Mouse (Mus musculus): Measurements from ENCODE around the gene Kif24.

Kif24 gene

GRCm38 (mm10) chr4:41504325-41504724 is 39.6 kb upstream of the Kif24 start:
- Histone ChIP-seq H3K4me1 (replicated peaks; ENCODE audit: low read depth, low read length) (peaks cover 71% of the 10 kb centered on the region), H3K9me3 (ENCODE audit: low read length) (no peaks in the 10 kb centered on the region), H3K27me3 (ENCODE audit: insufficient read depth, low read length) (peaks cover 54% of the 10 kb centered on the region), H3K4me3 (replicated peaks; ENCODE audit: low read length) (no peak overlapping the region), H3K36me3 (ENCODE audit: insufficient read depth, low read length) (no peaks in the 10 kb centered on the region; the same call in 1 of the 2 replicates)
- peak; percentile 37 for TF ChIP-seq CTCF (conservative IDR thresholded peaks at IDR 0.05; ENCODE audit: low read length)
- no peak for TF ChIP-seq NANOG (IDR thresholded peaks at IDR 0.05; ENCODE audit: borderline replicate concordance, low read length)

DNA sequence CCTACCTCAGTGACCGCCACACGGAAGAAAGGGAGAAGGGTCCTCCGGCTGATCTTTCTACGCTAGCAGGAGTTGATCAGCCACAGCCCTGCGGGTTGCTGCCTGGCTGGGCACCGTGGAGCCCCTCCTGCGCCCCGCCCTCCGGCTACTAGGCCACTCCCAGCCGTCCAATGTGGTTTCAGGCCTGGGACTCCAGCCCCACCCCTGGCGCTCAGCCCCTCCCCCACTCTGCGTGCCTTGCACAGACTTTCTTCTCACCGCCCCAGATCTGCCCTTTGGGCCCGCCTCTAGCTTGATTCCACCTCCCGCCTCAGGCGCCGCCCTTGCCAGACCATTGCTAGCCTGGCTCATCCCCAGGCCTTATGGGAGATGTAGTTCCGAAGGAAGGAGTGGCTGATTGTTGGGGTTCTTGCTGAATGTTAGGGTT is 38.3 kb upstream of the Kif24 start, which contains the start of gene AI464131:
Gene AI464131, minus strand, starts transcription at position 91 of the 427 bp plus-strand sequence.
- Histone ChIP-seq H3K4me3 (replicated peaks; ENCODE audit: low read length) (peak within 1 kb of the TSS; percentile 84), H3K4me1 (replicated peaks; ENCODE audit: low read depth, low read length) (peaks cover 82% of the 10 kb centered on the region), H3K27me3 (ENCODE audit: insufficient read depth, low read length) (peaks cover 54% of the 10 kb centered on the region), H3K9me3 (ENCODE audit: low read length) (no peaks in the 10 kb centered on the region), H3K36me3 (ENCODE audit: insufficient read depth, low read length) (no peaks in the 10 kb centered on the region; the same call in none of the 2 replicates)
- TF ChIP-seq CTCF (conservative IDR thresholded peaks at IDR 0.05; ENCODE audit: low read length) (no peak), NANOG (IDR thresholded peaks at IDR 0.05; ENCODE audit: borderline replicate concordance, low read length) (no peak)

DNA sequence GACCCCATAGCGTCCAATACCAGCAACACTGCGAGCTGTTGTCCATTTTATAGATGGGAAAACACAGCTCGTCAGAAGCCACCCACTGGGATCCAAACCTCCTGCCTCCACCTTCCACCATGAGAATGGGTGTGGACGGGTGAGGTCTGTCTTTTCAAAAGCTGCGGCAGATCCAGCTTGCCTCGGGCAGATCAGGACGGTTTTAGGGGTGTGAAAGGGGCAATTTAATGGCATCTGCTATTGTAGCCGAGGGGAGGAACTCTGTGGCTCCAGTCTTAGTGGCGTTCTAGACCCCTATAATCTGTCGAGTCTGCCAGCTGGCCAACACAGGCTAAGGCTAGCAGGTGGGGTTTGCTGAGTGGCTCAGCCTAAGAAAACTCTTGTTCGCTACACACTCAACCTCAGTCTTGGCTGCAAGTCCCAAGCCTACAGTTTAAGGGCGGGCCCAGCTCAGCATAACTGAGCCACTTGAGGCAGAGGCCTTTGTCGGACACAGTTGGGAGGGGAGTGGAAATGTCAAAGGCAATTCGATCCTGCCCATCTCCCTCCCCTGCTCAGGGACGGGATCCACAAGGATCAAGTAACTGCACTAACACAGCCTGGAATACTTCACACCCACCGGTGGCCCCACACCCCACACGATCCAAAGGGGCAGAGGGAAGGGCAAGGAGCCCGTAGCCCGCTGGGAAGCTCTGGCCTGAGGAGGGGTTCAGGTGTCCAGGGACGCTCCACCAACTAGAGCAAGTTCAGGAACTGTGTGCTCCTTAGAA is 37.7 kb upstream of the Kif24 start:
- TF ChIP-seq CTCF (conservative IDR thresholded peaks at IDR 0.05; ENCODE audit: low read length) = no peak
- no peak for TF ChIP-seq POU5F1 (IDR thresholded peaks at IDR 0.05; ENCODE audit: borderline replicate concordance, low read length)
- TF ChIP-seq NANOG (IDR thresholded peaks at IDR 0.05; ENCODE audit: borderline replicate concordance, low read length) = no peak
- no peaks in the 10 kb centered on the region; the same call in none of the 2 replicates for H3K36me3 ChIP-seq (ENCODE audit: insufficient read depth, low read length)
- H3K9me3 ChIP-seq (ENCODE audit: low read length) = no peaks in the 10 kb centered on the region
- H3K27me3 ChIP-seq (ENCODE audit: insufficient read depth, low read length) = peaks cover 54% of the 10 kb centered on the region
- H3K4me1 ChIP-seq (replicated peaks; ENCODE audit: low read depth, low read length) = peaks cover 81% of the 10 kb centered on the region
- peak overlapping the region; percentile 84 for H3K4me3 ChIP-seq (replicated peaks; ENCODE audit: low read length)

GRCm38 (mm10) chr4:41500787-41501186 is 36.1 kb upstream of the Kif24 start:
- Histone ChIP-seq H3K27me3 (ENCODE audit: insufficient read depth, low read length) (peaks cover 66% of the 10 kb centered on the region), H3K4me1 (replicated peaks; ENCODE audit: low read depth, low read length) (peaks cover 71% of the 10 kb centered on the region), H3K9me3 (ENCODE audit: low read length) (no peaks in the 10 kb centered on the region), H3K4me3 (replicated peaks; ENCODE audit: low read length) (no peak overlapping the region), H3K36me3 (ENCODE audit: insufficient read depth, low read length) (peaks cover 15% of the 10 kb centered on the region)
- TF ChIP-seq NANOG (IDR thresholded peaks at IDR 0.05; ENCODE audit: borderline replicate concordance, low read length) (no peak), CTCF (conservative IDR thresholded peaks at IDR 0.05; ENCODE audit: low read length) (no peak), POU5F1 (IDR thresholded peaks at IDR 0.05; ENCODE audit: borderline replicate concordance, low read length) (no peak)

- H3K4me1 ChIP-seq (replicated peaks; ENCODE audit: low read depth, low read length) = peaks cover 60% of the 10 kb centered on the region
- peaks cover 77% of the 10 kb centered on the region for H3K27me3 ChIP-seq (ENCODE audit: insufficient read depth, low read length)
- no peaks in the 10 kb centered on the region for H3K9me3 ChIP-seq (ENCODE audit: low read length)
- H3K4me3 ChIP-seq (replicated peaks; ENCODE audit: low read length) = peak overlapping the region; percentile 71; the same call in 1 of the 2 replicates
- TF ChIP-seq NANOG (IDR thresholded peaks at IDR 0.05; ENCODE audit: borderline replicate concordance, low read length) = no peak
- TF ChIP-seq CTCF (conservative IDR thresholded peaks at IDR 0.05; ENCODE audit: low read length) = no peak
- no peak for TF ChIP-seq POU5F1 (IDR thresholded peaks at IDR 0.05; ENCODE audit: borderline replicate concordance, low read length)
- H3K36me3 ChIP-seq (ENCODE audit: insufficient read depth, low read length) = peaks cover 24% of the 10 kb centered on the region
Measured at GRCm38 (mm10) chr4:41499619-41500018, 34.9 kb upstream of the Kif24 start.

GRCm38 (mm10) chr4:41498921-41499391 is 34.3 kb upstream of the Kif24 start:
- Histone ChIP-seq H3K4me1 (replicated peaks; ENCODE audit: low read depth, low read length) (peaks cover 54% of the 10 kb centered on the region), H3K27me3 (ENCODE audit: insufficient read depth, low read length) (peaks cover 83% of the 10 kb centered on the region), H3K9me3 (ENCODE audit: low read length) (no peaks in the 10 kb centered on the region), H3K4me3 (replicated peaks; ENCODE audit: low read length) (peak overlapping the region; percentile 71), H3K36me3 (ENCODE audit: insufficient read depth, low read length) (peaks cover 24% of the 10 kb centered on the region)
- TF ChIP-seq NANOG (IDR thresholded peaks at IDR 0.05; ENCODE audit: borderline replicate concordance, low read length) = no peak
- TF ChIP-seq POU5F1 (IDR thresholded peaks at IDR 0.05; ENCODE audit: borderline replicate concordance, low read length) = no peak
- no peak for TF ChIP-seq CTCF (conservative IDR thresholded peaks at IDR 0.05; ENCODE audit: low read length)

GRCm38 (mm10) chr4:41497995-41498845 is 33.5 kb upstream of the Kif24 start:
- peaks cover 24% of the 10 kb centered on the region for H3K36me3 ChIP-seq (ENCODE audit: insufficient read depth, low read length)
- peaks cover 54% of the 10 kb centered on the region for H3K4me1 ChIP-seq (replicated peaks; ENCODE audit: low read depth, low read length)
- H3K4me3 ChIP-seq (replicated peaks; ENCODE audit: low read length) = peak overlapping the region; percentile 71
- TF ChIP-seq CTCF (conservative IDR thresholded peaks at IDR 0.05; ENCODE audit: low read length) = no peak
- no peak for TF ChIP-seq NANOG (IDR thresholded peaks at IDR 0.05; ENCODE audit: borderline replicate concordance, low read length)
- no peak for TF ChIP-seq POU5F1 (IDR thresholded peaks at IDR 0.05; ENCODE audit: borderline replicate concordance, low read length)
- peaks cover 90% of the 10 kb centered on the region for H3K27me3 ChIP-seq (ENCODE audit: insufficient read depth, low read length)
- no peaks in the 10 kb centered on the region for H3K9me3 ChIP-seq (ENCODE audit: low read length)

- Histone ChIP-seq H3K27me3 (ENCODE audit: insufficient read depth, low read length) (peaks cover 90% of the 10 kb centered on the region), H3K9me3 (ENCODE audit: low read length) (no peaks in the 10 kb centered on the region), H3K4me1 (replicated peaks; ENCODE audit: low read depth, low read length) (peaks cover 57% of the 10 kb centered on the region), H3K36me3 (ENCODE audit: insufficient read depth, low read length) (peaks cover 24% of the 10 kb centered on the region), H3K4me3 (replicated peaks; ENCODE audit: low read length) (peak overlapping the region; percentile 71)
- TF ChIP-seq NANOG (IDR thresholded peaks at IDR 0.05; ENCODE audit: borderline replicate concordance, low read length) (no peak), CTCF (conservative IDR thresholded peaks at IDR 0.05; ENCODE audit: low read length) (peak; percentile 13; the same call in 1 of the 2 replicates)
Measured at GRCm38 (mm10) chr4:41497579-41497978, 32.9 kb upstream of the Kif24 start.
